Mouse (Mus musculus) kidney, postnatal 0 days (tissue): ENCODE measurements around the gene Phf19. TPM values are rescaled to one million over a fixed set of nuclear protein-coding genes. Genes with fewer than 3 reads are reported as not detected.

Source experiments
- ATAC-seq: fragments of 200-750 bp; cut with Nextera tagmentation; replicated peaks from 2 replicates; pipeline ENCODE4 v1.8.0; 2017; ENCODE audit warnings: low read depth, moderate number of reproducible peaks, moderate TSS enrichment, moderate library complexity; ENCODE audit not compliant: low FRiP score
- DNase-seq: peaks from one replicate; pipeline ENCODE4 v3.0.0-alpha.2; 2016; ENCODE audit warnings: low spot score
- H3K27ac ChIP-seq: fragments of 300-500 bp; sonication (generic); 2 replicates; pipeline ENCODE4 v1.5.1; 2014; ENCODE audit warnings: mild to moderate bottlenecking
- H3K27me3 ChIP-seq: fragments of 300-500 bp; sonication (generic); 2 replicates; pipeline ENCODE4 v1.6.1; 2014; ENCODE audit warnings: low read length, mixed read lengths; ENCODE audit not compliant: insufficient read depth
- H3K36me3 ChIP-seq: fragments of 300-500 bp; sonication (generic); 2 replicates; pipeline ENCODE4 v1.6.1; 2014; ENCODE audit warnings: low read length, mixed read lengths; ENCODE audit not compliant: insufficient read depth
- H3K4me1 ChIP-seq: fragments of 300-500 bp; sonication (generic); replicated peaks from 2 replicates; pipeline ENCODE4 v1.6.1; 2014; ENCODE audit warnings: antibody characterized with exemption, low read length, mixed read lengths; ENCODE audit not compliant: insufficient read depth
- H3K4me2 ChIP-seq: fragments of 300-500 bp; sonication (generic); 2 replicates; pipeline ENCODE4 v1.6.1; 2014; ENCODE audit warnings: mild to moderate bottlenecking, low read length, moderate library complexity, mixed read lengths
- H3K4me3 ChIP-seq: fragments of 300-500 bp; sonication (generic); replicated peaks from 2 replicates; pipeline ENCODE4 v1.5.1; 2014; ENCODE audit warnings: low read depth, low read length
- H3K9ac ChIP-seq: fragments of 300-500 bp; sonication (generic); 2 replicates; pipeline ENCODE4 v1.6.1; 2014; ENCODE audit warnings: low read depth, low read length
- H3K9me3 ChIP-seq: fragments of 300-500 bp; sonication (generic); replicated peaks from 2 replicates; pipeline ENCODE4 v1.6.1; 2016; ENCODE audit warnings: low read length, inconsistent platforms, mixed read lengths
- CTCF ChIP-seq: IDR thresholded peaks from 2 replicates; pipeline ENCODE4 v1.5.1; 2016; ENCODE audit warnings: antibody characterized with exemption, low read depth, mild to moderate bottlenecking, moderate library complexity
- WGBS: fragments of 180-500 bp; shearing (Covaris S2); extraction: QIAGEN DNeasy Blood & Tissue Kit; methylation state at CpG from one replicate; pipeline ENCODE4 v1.1.7; 2014; 5-methylcytosine and 5-hydroxymethylcytosine counted together
- polyA plus RNA-seq: library from polyadenylated mRNA; unstranded; fragments of >200 nt; fragmentation: Nextera tagmentation; extraction: Ambion mirVana; gene quantifications from 2 replicates; pipeline ENCODE4 v1.2.1, GENCODE M21; 2015

Gene Phf19
- polyA plus RNA-seq, 1 experiment from 2014 or later, result 6.8 TPM

DNA sequence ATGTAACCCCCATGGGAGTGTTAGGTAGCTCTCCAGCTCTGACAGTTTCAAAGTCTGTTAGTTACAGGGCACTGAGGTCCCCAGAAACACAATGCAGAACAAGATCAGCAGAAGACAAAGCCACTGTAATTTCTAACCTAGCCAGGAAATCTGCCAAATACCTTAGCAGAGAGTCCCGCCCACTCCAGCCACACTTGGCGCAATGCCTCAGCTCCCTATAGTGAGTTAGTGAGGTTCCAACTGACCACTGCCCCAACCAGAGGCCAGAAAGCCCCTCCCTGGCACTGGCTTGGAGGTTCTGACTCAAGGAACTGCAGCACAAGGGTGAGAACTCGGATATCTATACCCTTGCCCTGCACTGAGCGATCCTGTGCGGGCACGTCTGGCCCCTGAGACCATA, 11.1 kb downstream of the Phf19 start:
- TF ChIP-seq CTCF, result no peak
- no peaks in the 10 kb centered on the region for H3K9me3 ChIP-seq
- H3K4me2 ChIP-seq, result no peak overlapping the region
- no peak for DNase-seq
- no peaks in the 10 kb centered on the region for H3K36me3 ChIP-seq
- H3K4me3 ChIP-seq, result no peak overlapping the region
- WGBS, result 81% methylated on average over 6 of the region's 6 CpGs
- no peak overlapping the region for H3K9ac ChIP-seq
- no peak overlapping the region for H3K27ac ChIP-seq
- no peaks in the 10 kb centered on the region for H3K4me1 ChIP-seq
- no peak for ATAC-seq
- H3K27me3 ChIP-seq, result no peaks in the 10 kb centered on the region

DNA sequence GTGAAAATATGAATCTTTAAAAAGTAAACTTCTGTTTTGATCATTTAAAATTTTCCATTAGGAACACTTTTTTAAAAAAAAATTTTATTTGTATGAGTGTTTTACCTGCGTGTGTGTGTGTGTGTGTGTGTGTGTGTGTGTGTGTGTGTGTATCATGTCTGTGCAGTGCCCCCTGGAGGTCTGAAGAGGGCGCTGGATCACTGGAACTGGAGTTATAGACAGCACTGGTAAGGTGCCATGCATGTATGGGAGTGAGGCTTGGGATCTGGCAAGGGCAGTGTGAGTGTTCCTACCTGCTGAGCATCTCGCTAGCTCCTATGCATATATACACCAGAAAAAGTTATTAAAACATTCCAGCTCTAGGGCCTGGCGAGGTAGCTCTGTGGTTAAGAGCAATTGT, 12.1 kb downstream of the Phf19 start:
- TF ChIP-seq CTCF, result peak; percentile 13; the same call in 1 of the 2 replicates
- H3K27ac ChIP-seq, result no peak overlapping the region
- no peak overlapping the region for H3K4me3 ChIP-seq
- no peak overlapping the region for H3K9ac ChIP-seq
- DNase-seq (no peak), ATAC-seq (no peak)
- no peaks in the 10 kb centered on the region for H3K9me3 ChIP-seq
- WGBS, result 79% methylated on average over 4 of the region's 4 CpGs
- H3K4me2 ChIP-seq, result no peak overlapping the region
- no peaks in the 10 kb centered on the region for H3K36me3 ChIP-seq
- no peaks in the 10 kb centered on the region for H3K27me3 ChIP-seq
- no peaks in the 10 kb centered on the region for H3K4me1 ChIP-seq

DNA sequence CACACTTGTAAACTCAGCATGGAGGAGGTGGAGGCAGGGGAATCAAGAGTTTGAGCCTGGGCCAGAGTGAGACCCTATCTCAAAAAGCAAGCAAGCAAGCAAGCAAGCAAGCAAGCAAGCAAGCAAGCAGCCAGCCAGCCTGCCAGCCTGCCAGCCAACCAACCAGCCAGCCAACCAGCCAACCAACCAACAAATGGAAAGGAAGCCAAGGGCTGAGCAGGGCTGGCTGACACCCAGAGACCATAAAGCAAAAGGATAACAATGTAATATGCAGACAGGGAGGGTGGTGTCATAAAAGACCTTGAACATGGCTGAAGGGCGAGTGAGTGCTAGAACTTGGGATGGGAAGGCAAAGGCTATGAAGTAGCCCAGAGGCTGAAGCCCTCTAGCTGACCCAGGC, 13.4 kb downstream of the Phf19 start:
- Histone ChIP-seq H3K27me3 (no peaks in the 10 kb centered on the region), H3K36me3 (no peaks in the 10 kb centered on the region), H3K9ac (no peak overlapping the region), H3K9me3 (no peaks in the 10 kb centered on the region), H3K27ac (no peak overlapping the region), H3K4me3 (no peak overlapping the region), H3K4me1 (no peaks in the 10 kb centered on the region), H3K4me2 (no peak overlapping the region)
- ATAC-seq (no peak), DNase-seq (no peak)
- 96% methylated on average over 1 of the region's 1 CpGs for WGBS
- TF ChIP-seq CTCF, result no peak

DNA sequence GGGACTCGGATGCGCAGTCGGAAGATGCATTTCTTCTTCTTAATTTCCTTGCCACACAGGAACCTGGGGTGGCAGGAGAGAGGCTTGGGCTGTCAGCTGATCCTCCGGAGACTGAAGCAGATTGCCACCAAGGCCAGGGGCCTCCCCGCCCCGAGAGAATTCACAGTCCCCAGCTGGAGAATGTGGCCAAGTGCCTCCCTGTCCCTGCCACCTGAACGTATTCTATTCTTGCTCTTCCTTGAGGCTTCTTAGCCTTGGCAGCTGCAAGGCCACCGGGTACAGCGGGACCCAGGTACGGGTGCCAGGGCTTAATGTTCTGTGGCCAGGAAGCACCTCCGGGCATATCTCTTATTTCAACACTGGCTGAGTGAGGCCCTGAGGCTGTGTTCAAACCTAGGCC, 14.1 kb downstream of the Phf19 start:
- H3K9ac ChIP-seq, result no peak overlapping the region
- H3K4me1 ChIP-seq, result no peaks in the 10 kb centered on the region
- H3K27ac ChIP-seq, result no peak overlapping the region
- 76% methylated on average over 11 of the region's 11 CpGs for WGBS
- DNase-seq (no peak), ATAC-seq (no peak)
- TF ChIP-seq CTCF, result no peak
- H3K4me3 ChIP-seq, result no peak overlapping the region
- H3K4me2 ChIP-seq, result no peak overlapping the region
- H3K36me3 ChIP-seq, result no peaks in the 10 kb centered on the region
- H3K9me3 ChIP-seq, result no peaks in the 10 kb centered on the region
- H3K27me3 ChIP-seq, result no peaks in the 10 kb centered on the region

DNA sequence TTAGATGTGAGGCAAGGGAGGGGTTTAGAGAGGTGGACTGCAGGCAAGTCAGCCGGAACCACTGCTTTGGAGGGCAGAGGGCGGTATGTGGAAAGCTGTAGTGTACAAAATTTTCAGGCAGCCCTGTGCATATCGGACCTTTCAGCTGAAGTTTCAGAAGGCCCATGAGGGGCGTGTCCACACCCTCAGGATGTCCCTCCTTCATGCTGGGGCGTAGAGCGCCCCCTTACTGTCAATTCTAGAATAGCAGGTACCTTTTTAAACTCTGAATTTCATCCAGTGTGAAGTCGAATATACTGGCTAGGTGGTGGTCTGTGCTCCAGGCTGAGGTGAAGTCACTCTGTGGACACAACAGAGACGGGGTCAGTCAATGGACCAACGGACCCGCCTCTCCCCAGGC, 16.0 kb downstream of the Phf19 start:
- Histone ChIP-seq H3K27me3 (no peaks in the 10 kb centered on the region), H3K9me3 (no peaks in the 10 kb centered on the region), H3K4me1 (no peaks in the 10 kb centered on the region), H3K27ac (no peak overlapping the region), H3K36me3 (no peaks in the 10 kb centered on the region), H3K4me2 (no peak overlapping the region), H3K4me3 (no peak overlapping the region), H3K9ac (no peak overlapping the region)
- 18% methylated on average over 10 of the region's 10 CpGs for WGBS
- ATAC-seq (peak; percentile 71), DNase-seq (peak; percentile 80)
- peak; percentile 83 for TF ChIP-seq CTCF

DNA sequence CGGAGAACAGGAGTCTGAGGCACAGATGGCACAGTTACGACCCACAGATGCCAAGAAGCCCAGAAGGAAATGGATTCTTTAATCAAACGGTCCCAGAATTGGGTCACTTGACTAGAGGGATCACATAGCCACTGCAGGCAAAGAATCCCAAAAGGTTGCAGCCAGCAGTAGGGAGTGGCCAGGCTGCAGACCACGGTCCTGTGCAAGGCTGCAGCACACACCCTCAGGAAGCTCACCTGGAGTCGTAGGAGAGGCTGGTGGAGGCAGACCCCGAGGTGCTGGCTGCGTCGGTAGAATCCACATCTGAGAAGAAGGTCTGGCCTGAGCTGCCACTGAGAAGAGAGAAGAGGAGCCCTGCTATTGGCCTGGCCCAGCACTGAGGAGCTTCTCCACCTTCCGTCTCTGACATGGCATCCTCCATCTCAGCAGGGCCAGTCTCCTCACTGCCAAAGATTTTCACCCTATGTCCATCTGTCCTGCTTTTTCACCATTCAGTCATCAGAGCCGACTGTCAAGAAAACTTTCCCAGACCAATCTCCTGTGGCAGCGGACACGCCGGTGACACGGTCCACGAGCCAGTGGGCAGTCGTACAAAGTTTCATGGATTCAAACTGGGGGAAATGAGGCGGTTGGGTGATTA, 16.9 kb downstream of the Phf19 start:
- Histone ChIP-seq H3K27me3 (no peaks in the 10 kb centered on the region), H3K36me3 (no peaks in the 10 kb centered on the region), H3K4me1 (no peaks in the 10 kb centered on the region), H3K27ac (no peak overlapping the region), H3K4me3 (no peak overlapping the region), H3K9me3 (no peaks in the 10 kb centered on the region), H3K9ac (no peak overlapping the region), H3K4me2 (no peak overlapping the region)
- 66% methylated on average over 17 of the region's 17 CpGs for WGBS
- ATAC-seq, result no peak
- TF ChIP-seq CTCF, result no peak
- no peak for DNase-seq
